Mouse (Mus musculus): ENCODE results near the gene Slc31a2. TPM values are rescaled to one million over a fixed set of nuclear protein-coding genes. Genes with fewer than 3 reads are reported as not detected.
"Not testable (repeated sequence)": the region's sequence is repeated elsewhere in the genome, so short reads cannot be mapped to it uniquely, and the experiment has no call there.

The Slc31a2 gene
- total RNA-seq (2021): 1 to 10 TPM; 7.6 to 8.2 TPM

- DNase-seq (ENCODE audit: low spot score in 2 of 2): no peak
- intact Hi-C loops (cut with DNase I): loop anchor here (10.0 kb wide), 1 partner anchor 127 kb away; no protein-coding TSS in a partner anchor
Observed at GRCm38 (mm10) chr4:62262276-62262675, at the start of gene Slc31a2. Gene Slc31a2 (plus strand): TSS chr4:62262562.

DNA sequence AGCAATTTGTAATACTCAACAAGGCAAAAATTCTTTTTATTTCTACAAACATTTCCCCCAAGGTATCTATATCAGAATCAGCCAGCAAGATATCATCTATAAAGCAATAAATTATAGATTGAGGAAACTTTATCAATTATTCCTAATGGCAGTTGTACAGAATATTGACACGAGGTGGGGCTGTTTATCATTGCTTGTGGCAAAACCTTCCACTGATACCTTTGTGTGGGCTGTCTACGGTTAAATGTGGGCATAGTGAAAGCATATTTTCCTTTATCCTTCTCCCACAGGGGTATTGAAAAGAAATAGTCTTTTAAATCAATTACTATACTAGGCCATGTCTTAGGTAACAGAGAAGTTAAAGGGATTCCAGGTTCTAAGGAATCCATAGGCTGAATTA lies 48.9 kb upstream of the Slc31a2 start:
- intact Hi-C loops (cut with DNase I): no loop called here

GRCm38 (mm10) chr4:62228391-62228790 lies 34.0 kb upstream of the Slc31a2 start:
- DNase-seq (ENCODE audit: low spot score in 2 of 2): peak in 1 of 2 experiments; percentile 26
- intact Hi-C loops (cut with DNase I): loop anchor here (10.0 kb wide), 1 partner anchor 94 kb away; no protein-coding TSS in a partner anchor

More for the DNA sequence above, 48.9 kb upstream of the Slc31a2 start:
- no peak for DNase-seq (ENCODE audit: low spot score in 2 of 2)

DNA sequence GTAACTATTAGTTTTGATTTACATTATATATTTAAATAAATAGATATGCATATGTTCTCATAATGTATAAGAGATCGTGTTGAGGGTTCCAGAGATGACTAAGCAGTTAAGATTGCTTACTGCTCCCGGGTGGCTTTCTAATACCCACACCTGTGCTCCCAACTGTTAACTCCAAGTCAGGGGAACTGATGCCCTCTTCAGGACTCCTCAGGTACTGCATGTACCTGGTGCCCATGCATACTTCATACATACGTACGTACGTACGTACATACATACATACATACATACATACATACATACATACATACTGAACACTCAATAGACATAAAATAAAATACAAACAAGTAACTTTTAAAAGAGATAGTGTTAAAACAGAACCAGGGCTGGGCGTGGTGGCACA lies 32.9 kb upstream of the Slc31a2 start:
- DNase-seq (ENCODE audit: low spot score in 2 of 2): no peak
- intact Hi-C loops (cut with DNase I): loop anchor here (10.0 kb wide), 1 partner anchor 95 kb away; no protein-coding TSS in a partner anchor

GRCm38 (mm10) chr4:62230153-62230552 lies 32.2 kb upstream of the Slc31a2 start:
- peak in 1 of 2 experiments; percentile 16 for DNase-seq (ENCODE audit: low spot score in 2 of 2)
- intact Hi-C loops (cut with DNase I): no loop called here

DNA sequence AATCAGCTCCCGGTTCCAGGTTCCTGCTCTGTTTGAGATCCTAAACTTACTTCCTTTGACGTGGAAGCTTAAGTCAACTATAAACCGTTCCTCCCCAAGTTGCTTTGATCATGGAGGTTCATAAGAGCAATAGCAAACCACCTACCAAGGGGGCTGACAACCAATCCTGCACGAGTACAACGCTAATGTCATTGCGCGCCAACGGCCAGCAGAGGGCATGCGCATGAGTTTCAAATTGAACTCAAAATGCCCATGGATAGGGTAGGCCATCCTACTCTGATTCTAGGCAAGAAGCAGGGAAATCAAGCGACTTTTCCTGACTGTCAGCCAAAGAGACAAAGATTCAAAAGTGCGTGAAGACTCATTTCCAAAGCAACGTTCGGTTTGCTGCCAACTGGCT lies 31.6 kb upstream of the Slc31a2 start, which contains the start of gene Zfp37:
Gene Zfp37, minus strand, starts transcription at position 279 of the 400 bp plus-strand sequence.
- intact Hi-C loops (cut with DNase I): no loop called here
- DNase-seq (ENCODE audit: low spot score in 2 of 2): no peak

- intact Hi-C loops (cut with DNase I): no loop called here
- no peak for DNase-seq (ENCODE audit: low spot score in 2 of 2)
Observed at GRCm38 (mm10) chr4:62240586-62240985, 21.8 kb upstream of the Slc31a2 start.

GRCm38 (mm10) chr4:62248328-62248727 lies 14.0 kb upstream of the Slc31a2 start:
- intact Hi-C loops (cut with DNase I): no loop called here
- no peak for DNase-seq (ENCODE audit: low spot score in 2 of 2)

- intact Hi-C loops (cut with DNase I): no loop called here
Observed at GRCm38 (mm10) chr4:62250896-62251544, 11.3 kb upstream of the Slc31a2 start.

DNA sequence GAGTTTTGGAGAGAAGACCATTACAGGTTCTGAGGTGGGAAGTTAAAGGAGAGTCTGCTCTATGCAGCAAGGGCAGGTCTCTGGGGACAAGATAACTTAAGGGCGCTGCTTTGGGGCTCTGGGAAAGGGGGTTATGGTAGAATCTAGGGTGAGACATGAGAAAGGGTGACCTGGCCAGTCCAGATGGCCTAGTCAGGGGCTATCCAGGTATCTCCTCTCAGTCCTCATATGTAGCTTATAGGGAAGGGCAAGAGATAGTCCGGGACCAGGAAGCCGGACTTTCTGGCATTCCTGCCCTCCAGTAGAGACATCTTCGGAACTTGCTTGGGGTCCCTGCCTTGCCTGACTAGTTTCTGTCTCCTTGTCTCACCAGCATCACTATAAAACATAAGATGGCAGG lies 10.6 kb upstream of the Slc31a2 start:
- intact Hi-C loops (cut with DNase I): no loop called here
- DNase-seq (ENCODE audit: low spot score in 2 of 2): no peak

More at GRCm38 (mm10) chr4:62250896-62251544, 11.3 kb upstream of the Slc31a2 start:
- DNase-seq (ENCODE audit: low spot score in 2 of 2): no peak

- intact Hi-C loops (cut with DNase I): no loop called here
- no peak for DNase-seq (ENCODE audit: low spot score in 2 of 2)
Observed at GRCm38 (mm10) chr4:62254551-62254950, 7.8 kb upstream of the Slc31a2 start.

- DNase-seq (ENCODE audit: low spot score in 2 of 2): no peak
- intact Hi-C loops (cut with DNase I): no loop called here
Observed at GRCm38 (mm10) chr4:62256931-62257330, 5.4 kb upstream of the Slc31a2 start.

- intact Hi-C loops (cut with DNase I): loop anchor here (1.0 to 10.0 kb wide), 2 partner anchors 54 to 128 kb away; no protein-coding TSS in a partner anchor
- DNase-seq (ENCODE audit: low spot score in 2 of 2): peak; percentile 16 to 20
Observed at GRCm38 (mm10) chr4:62263133-62263844, 927 bp downstream of the Slc31a2 start.

DNA sequence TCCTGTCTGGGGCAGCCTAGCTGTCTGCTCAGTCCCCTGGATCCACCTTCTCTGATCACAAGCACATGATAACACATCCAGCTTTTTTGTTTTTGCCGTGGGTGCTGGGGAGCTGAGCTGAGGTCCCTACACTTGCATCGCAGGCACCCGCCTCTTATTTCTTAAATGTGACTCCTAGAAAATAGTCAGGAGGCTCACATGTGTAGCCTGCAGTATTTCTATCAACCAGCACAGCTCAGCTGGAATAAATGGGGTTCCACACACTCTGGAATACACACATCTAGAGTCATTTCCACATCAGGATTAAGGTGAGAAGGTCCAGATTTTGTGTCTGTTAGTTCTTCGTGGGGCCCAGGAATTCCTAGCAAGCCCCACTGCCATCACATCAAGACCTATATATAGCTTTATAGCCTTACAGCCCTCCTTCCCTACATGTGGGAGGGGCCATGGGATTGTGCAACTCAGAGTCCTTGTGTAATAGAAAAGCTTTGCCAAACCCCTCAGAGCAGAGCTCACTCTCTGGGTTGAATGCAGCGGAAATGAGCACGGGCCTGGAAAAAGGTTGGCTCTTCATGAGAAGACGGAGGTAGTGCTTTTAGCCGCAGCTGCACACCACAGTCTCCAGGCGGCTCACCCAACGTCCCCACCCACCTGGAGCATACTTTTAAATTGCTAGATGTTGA lies 2.9 kb downstream of the Slc31a2 start:
- intact Hi-C loops (cut with DNase I): loop anchor here (10.0 kb wide), 1 partner anchor 130 kb away; no protein-coding TSS in a partner anchor
- DNase-seq (ENCODE audit: low spot score in 2 of 2): no peak

DNA sequence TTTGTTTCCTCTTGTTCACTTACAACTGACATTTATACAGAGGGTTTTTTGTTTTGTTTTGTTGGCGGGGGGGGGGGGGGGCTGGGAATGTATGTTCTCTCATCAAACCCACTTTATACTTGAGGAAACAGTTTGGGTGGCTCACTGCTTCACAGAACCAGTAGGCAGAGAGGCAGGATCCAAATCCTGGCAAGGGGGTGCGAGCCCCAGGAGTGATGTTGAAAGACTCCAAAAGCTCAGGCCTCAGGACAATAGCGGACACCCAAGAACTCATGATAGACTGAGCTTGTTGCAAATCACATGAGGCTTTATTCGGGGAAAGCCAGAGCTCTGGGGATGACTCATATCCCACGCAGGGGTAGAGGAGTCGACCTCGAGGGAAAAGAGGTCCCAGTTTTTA lies 3.7 kb downstream of the Slc31a2 start:
- intact Hi-C loops (cut with DNase I): loop anchor here (10.0 kb wide), 1 partner anchor 131 kb away; no protein-coding TSS in a partner anchor
- DNase-seq (ENCODE audit: low spot score in 2 of 2): not testable (repeated sequence)

DNA sequence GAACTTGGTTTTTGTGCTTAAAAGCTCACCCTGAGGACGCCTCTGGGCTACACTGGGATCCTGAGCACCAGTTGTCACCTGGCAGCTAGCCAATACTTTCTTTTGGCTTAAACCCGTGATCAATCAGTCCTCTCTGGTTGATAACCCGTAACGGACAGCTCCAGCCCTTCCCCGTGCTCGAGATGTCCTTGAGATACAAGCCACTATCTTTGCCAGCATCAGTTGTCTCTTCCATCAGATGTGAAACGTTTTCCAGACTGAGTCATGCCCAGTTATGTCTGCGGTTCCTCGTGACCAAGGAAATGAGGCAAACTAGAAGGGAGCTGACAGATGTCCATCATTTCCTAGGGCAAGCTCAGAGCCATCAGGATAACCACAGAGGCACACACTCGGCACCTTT lies 4.7 kb downstream of the Slc31a2 start:
- DNase-seq (ENCODE audit: low spot score in 2 of 2): no peak
- intact Hi-C loops (cut with DNase I): loop anchor here (10.0 kb wide), 1 partner anchor 132 kb away; no protein-coding TSS in a partner anchor

GRCm38 (mm10) chr4:62272696-62273095 lies 10.3 kb downstream of the Slc31a2 start:
- intact Hi-C loops (cut with DNase I): no loop called here
- no peak for DNase-seq (ENCODE audit: low spot score in 2 of 2)

DNA sequence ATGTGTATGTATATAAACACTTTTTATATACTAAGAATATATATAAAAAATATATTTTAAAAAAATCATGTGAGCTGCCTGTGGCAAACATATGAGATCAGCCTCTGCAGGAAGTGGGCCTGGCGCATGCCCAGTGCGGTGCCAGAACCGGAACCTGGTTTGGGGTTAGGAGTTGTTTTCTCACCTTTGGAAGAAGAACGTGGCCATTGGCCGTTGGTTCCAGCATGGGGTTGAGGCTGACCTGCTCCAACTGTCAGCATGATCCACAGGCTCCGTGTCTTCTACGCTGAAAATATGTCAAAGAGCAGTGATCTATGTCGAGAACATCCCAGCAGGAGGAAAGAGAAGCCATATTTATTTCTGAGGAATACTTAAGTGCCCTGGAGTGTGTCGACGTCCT lies 11.6 kb downstream of the Slc31a2 start:
- no peak for DNase-seq (ENCODE audit: low spot score in 2 of 2)
- intact Hi-C loops (cut with DNase I): no loop called here

DNA sequence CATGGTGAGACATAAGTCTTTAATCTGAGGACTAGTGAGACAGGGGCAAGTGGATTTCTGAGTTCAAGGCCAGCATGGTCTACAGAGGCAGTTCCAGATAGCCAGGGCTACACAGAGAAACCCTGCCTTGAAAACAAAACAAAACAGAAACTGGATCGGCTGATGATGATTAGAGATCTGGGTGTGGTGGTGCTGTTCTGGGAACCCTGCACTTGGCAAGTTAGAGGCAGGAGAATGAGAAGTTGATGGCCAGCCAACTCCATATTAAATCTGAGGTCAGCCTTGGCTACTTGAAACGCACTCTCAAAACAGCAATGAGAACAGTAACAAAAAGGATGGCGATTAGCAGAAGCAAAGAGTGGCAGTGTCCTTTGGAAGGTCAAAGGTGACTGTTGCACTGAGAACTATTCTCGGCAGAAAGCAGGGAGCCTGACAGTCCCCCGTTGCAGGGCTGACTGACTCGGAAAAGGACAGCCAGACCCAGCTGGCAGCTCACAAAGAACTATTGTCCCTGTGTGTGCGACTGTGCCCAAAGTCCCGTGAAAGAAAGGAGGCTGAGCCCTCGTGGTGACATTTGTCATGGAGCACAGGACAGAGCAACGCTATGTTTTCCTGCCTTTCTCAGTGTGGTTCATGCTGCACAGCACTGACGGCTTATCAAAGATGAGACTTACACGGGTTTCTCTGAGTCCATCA lies 12.6 kb downstream of the Slc31a2 start:
- intact Hi-C loops (cut with DNase I): no loop called here
- peak in 1 of 2 experiments; percentile 33 for DNase-seq (ENCODE audit: low spot score in 2 of 2)
